Mouse (Mus musculus): ENCODE measurements around the gene Pltp.

DNA sequence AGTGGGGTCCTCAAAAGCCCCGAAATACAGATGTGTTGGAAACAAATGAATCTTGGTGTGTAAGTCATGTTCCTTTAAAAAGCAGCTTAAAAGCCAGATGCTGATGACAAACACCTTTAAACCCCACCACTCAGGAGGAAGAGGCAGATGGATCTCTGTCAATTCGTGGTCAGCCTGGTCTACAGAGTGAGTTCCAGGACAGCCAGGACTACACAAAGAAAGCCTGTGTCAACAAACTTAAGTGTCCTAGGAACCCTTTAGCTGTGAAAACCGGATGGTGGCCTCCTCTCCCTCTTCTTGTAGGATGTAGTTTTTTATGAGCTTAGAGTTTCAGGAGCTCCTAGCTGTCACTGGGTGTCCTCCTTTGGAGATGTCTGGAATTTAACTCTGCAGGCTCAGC is 16.1 kb upstream of the Pltp start:
- TF ChIP-seq CTCF (IDR thresholded peaks at IDR 0.05; ENCODE audit: extremely low read depth, insufficient read depth, insufficient read length, insufficient replicate concordance) = no peak
- TF ChIP-seq POLR2A (IDR thresholded peaks at IDR 0.05; ENCODE audit: low read depth, low read length) = no peak

Measured in spleen, adult 2 months (tissue).